Comparison of ENCODE assay signal across 8 mouse cellular contexts in the genomic region with DNA sequence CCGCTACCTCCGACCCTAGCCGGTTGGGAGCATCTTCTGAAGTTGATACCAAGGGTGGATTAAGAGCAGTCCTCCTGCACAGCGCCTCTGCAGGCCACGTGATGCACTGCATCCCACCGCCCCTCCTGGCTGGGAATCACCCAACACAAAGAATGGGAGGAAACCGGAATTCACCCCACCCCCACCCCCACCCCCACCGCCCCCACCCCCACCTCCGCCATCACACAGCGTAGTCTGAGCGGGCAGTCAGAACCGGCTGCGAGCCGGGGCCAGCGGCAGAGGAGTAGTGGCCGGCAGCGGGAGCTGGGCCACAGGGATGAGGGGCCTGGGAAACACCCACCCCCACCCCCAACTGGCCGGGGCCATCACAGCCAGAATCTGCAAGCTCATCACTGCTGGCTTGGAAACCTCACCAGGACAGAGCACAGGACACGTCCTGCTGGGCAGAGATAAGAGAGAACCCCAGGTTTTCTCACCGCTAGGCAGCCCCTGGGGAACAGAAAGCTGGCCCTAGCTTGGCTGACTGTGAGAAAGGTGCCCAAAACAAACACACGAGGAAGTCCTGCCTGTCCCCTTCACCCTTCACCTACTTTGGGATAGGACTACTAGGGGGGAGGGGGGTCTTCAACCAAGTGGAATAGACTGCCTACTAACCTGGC.
DNase-seq lines count a peak whose midpoint lies in the region; ATAC-seq lines count a peak whose summit lies in the region.
"Had no signal": no experiment of that assay in that cellular context is flagged by ENCODE, and none has a peak within 500 bp of the region (broad histone marks: within the 10 kb centered on the region; RNA-seq: fewer than 3 reads in every experiment).

No protein-coding gene starts in this region.

- no peaks in the 10 kb centered on the region for H3K9me3 ChIP-seq in hindbrain, embryonic 12.5 days (replicated peaks)
- H3K9me3 ChIP-seq in midbrain, embryonic 10.5 days (replicated peaks), result no peaks in the 10 kb centered on the region

- H3K4me3 ChIP-seq in hindbrain, embryonic 12.5 days, result peak overlapping the region; percentile 39
- peak overlapping the region; percentile 56 for H3K4me3 ChIP-seq in midbrain, embryonic 10.5 days

- peak; percentile 95 for DNase-seq in ZHBTc4 (ENCODE audit: low read depth, low spot score)
- peak; percentile 87 to 90 for DNase-seq in cerebellum, postnatal 10 days
- DNase-seq in frontal cortex, postnatal 14 days (ENCODE audit: low spot score in 2 of 2), result peak; percentile 35 to 57
- peak; percentile 20 for DNase-seq in left cerebral cortex, postnatal 25 days (ENCODE audit: low spot score in 2 of 2)
- peak; percentile 95 for DNase-seq in midbrain, embryonic 10.5 days (ENCODE audit: low spot score)
- peak; percentile 45 to 79 for DNase-seq in spleen, postnatal 10 days (ENCODE audit: low spot score in 2 of 2)

- peak overlapping the region; percentile 61 for H3K4me2 ChIP-seq in hindbrain, embryonic 12.5 days (replicated peaks)

- no peaks in the 10 kb centered on the region for H3K36me3 ChIP-seq in hindbrain, embryonic 12.5 days
- no peaks in the 10 kb centered on the region for H3K36me3 ChIP-seq in midbrain, embryonic 10.5 days

- H3K27me3 ChIP-seq in hindbrain, embryonic 12.5 days, result peaks cover 15% of the 10 kb centered on the region; the same call in 1 of the 2 replicates
- H3K27me3 ChIP-seq in midbrain, embryonic 10.5 days (ENCODE audit: low read depth, poor library complexity, severe bottlenecking), result peaks cover 25% of the 10 kb centered on the region; the same call in 1 of the 2 replicates

- H3K27ac ChIP-seq in hindbrain, embryonic 12.5 days, result peak overlapping the region; percentile 58; the same call in 1 of the 2 replicates
- H3K27ac ChIP-seq in midbrain, embryonic 10.5 days (replicated peaks), result peak overlapping the region; percentile 94
- H3K27ac ChIP-seq: macrophage had no signal

- peak; percentile 86 for ATAC-seq in hindbrain, embryonic 12.5 days (ENCODE audit: low FRiP score)

- WGBS in hindbrain, embryonic 12.5 days, result 2% methylated on average over 20 of the region's 21 CpGs
- WGBS in midbrain, embryonic 10.5 days, result 1% methylated on average over 21 of the region's 21 CpGs

- peaks cover 17% of the 10 kb centered on the region for H3K4me1 ChIP-seq in hindbrain, embryonic 12.5 days
- H3K4me1 ChIP-seq in midbrain, embryonic 10.5 days, result peaks cover 36% of the 10 kb centered on the region

- H3K9ac ChIP-seq in hindbrain, embryonic 12.5 days, result peak overlapping the region; percentile 73

- intact Hi-C loops in left cerebral cortex, postnatal 25 days (cut with DNase I), result no loop called here

Comparison
In these comparisons a context has a peak if more than half of its experiments do, and no peak if none do; other contexts are left out.
1. Peak in every context shown above with its lines: DNase-seq, ATAC-seq, H3K4me3 ChIP-seq and H3K27ac ChIP-seq.
2. DNase-seq: peak in every context shown above with its lines; median percentile 95 in ZHBTc4; 95 in midbrain, embryonic 10.5 days; 88 in cerebellum, postnatal 10 days; 62 in spleen, postnatal 10 days; 46 in frontal cortex, postnatal 14 days; 20 in left cerebral cortex, postnatal 25 days.